Mouse (Mus musculus): ENCODE measurements around the gene Gpr160. TPM values are rescaled to one million over a fixed set of nuclear protein-coding genes. Genes with fewer than 3 reads are reported as not detected.

Gene Gpr160
- polyA plus RNA-seq (2017; shearing (Covaris generic)): 0.44 TPM

GRCm38 (mm10) chr3:30855604-30856458 lies at the start of gene Gpr160:
Gene Gpr160 (plus strand): TSS chr3:30855950.

Other genes with a start within 250 kb of the Gpr160 start
- not detected for gene Lrriq4, start 211.4 kb upstream of the Gpr160 start, polyA plus RNA-seq (2017; shearing (Covaris generic))
- not detected for gene Lrrc34, start 208.1 kb upstream of the Gpr160 start, polyA plus RNA-seq (2017; shearing (Covaris generic))
- 0.14 TPM for gene Lrrc31, start 156.1 kb upstream of the Gpr160 start, polyA plus RNA-seq (2017; shearing (Covaris generic))
- gene Samd7, start 109.7 kb upstream of the Gpr160 start, polyA plus RNA-seq (2017; shearing (Covaris generic)): not detected
- 128 TPM for gene Sec62, start 63.1 kb upstream of the Gpr160 start, polyA plus RNA-seq (2017; shearing (Covaris generic))
- gene Phc3, start 113.5 kb downstream of the Gpr160 start, polyA plus RNA-seq (2017; shearing (Covaris generic)): 35.4 TPM
- 14.5 TPM for gene Prkci, start 139.8 kb downstream of the Gpr160 start, polyA plus RNA-seq (2017; shearing (Covaris generic))
- 167 TPM for gene Skil, start 239.1 kb downstream of the Gpr160 start, polyA plus RNA-seq (2017; shearing (Covaris generic))

Measured in naive thymus-derived CD4-positive, alpha-beta T cell, adult 5 months (primary cell).